In genomic region chr13:21221656-21222462, GRCm38 (mm10) we compare ENCODE assay signal across 8 mouse cellular contexts. TPM values are rescaled to one million over a fixed set of nuclear protein-coding genes. Genes with fewer than 3 reads are reported as not detected.
DNase-seq lines count a peak whose midpoint lies in the region; ATAC-seq and TF ChIP-seq lines count a peak whose summit lies in the region.

No protein-coding gene starts in this region.

- no peak overlapping the region for H3K27ac ChIP-seq in kidney, embryonic 14.5 days (ENCODE audit: low read depth, low read length)
- H3K27ac ChIP-seq in forebrain, embryonic 12.5 days: peak overlapping the region; percentile 86
- no peak overlapping the region for H3K27ac ChIP-seq in liver, embryonic 14.5 days

- H3K4me2 ChIP-seq in kidney, embryonic 14.5 days (replicated peaks; ENCODE audit: low read depth, low read length): peak overlapping the region; percentile 67
- peak overlapping the region; percentile 57 for H3K4me2 ChIP-seq in forebrain, embryonic 12.5 days
- peak overlapping the region; percentile 83 for H3K4me2 ChIP-seq in liver, embryonic 14.5 days (ENCODE audit: low read depth)

- WGBS in kidney, embryonic 14.5 days: 2% methylated on average over 20 of the region's 20 CpGs
- 3% methylated on average over 20 of the region's 20 CpGs for WGBS in forebrain, embryonic 12.5 days
- 7% methylated on average over 20 of the region's 20 CpGs for WGBS in liver, embryonic 14.5 days (ENCODE audit: insufficient replicate concordance)

- H3K9me3 ChIP-seq in kidney, embryonic 14.5 days (ENCODE audit: control insufficient read depth, low read length): no peaks in the 10 kb centered on the region
- H3K9me3 ChIP-seq in forebrain, embryonic 12.5 days: no peaks in the 10 kb centered on the region
- H3K9me3 ChIP-seq in liver, embryonic 14.5 days (ENCODE audit: control insufficient read depth, low read length): no peaks in the 10 kb centered on the region

- peak overlapping the region; percentile 63 for H3K4me3 ChIP-seq in kidney, embryonic 14.5 days (ENCODE audit: low read length)
- peak overlapping the region; percentile 61 for H3K4me3 ChIP-seq in forebrain, embryonic 12.5 days (replicated peaks)
- peak overlapping the region; percentile 55 to 98 for H3K4me3 ChIP-seq in liver, embryonic 14.5 days (ENCODE audit: insufficient read depth in 1 of 2, low read depth in 2 of 2, low read length in 2 of 2)

- TF ChIP-seq EP300 in liver, embryonic 14.5 days (IDR thresholded peaks at IDR 0.05; ENCODE audit: low read depth): no peak

- DNase-seq in kidney, postnatal 36 days: no peak
- no peak for DNase-seq in liver, embryonic 14.5 days (ENCODE audit: low read depth in 3 of 3, low spot score in 3 of 3)
- no peak for DNase-seq in urinary bladder, postnatal 10 days (ENCODE audit: low spot score)
- DNase-seq in spleen, adult 18-20 months: no peak
- no peak for DNase-seq in adrenal gland, adult 8-10 months

- H3K27me3 ChIP-seq in kidney, embryonic 14.5 days (ENCODE audit: control insufficient read depth, insufficient read depth, low read length): no peaks in the 10 kb centered on the region
- peaks cover 6% of the 10 kb centered on the region; the same call in 1 of the 2 replicates for H3K27me3 ChIP-seq in forebrain, embryonic 12.5 days
- H3K27me3 ChIP-seq in liver, embryonic 14.5 days (ENCODE audit: control insufficient read depth, insufficient read depth, low read length): peaks cover 2% of the 10 kb centered on the region; the same call in 1 of the 2 replicates

- ATAC-seq in kidney, embryonic 14.5 days (ENCODE audit: low FRiP score, low TSS enrichment): peak; percentile 83
- ATAC-seq in activated CD4-positive, CD25-positive, alpha-beta regulatory T cell, adult 4 months: peak; percentile 36
- ATAC-seq in forebrain, embryonic 12.5 days (ENCODE audit: low FRiP score): peak; percentile 90
- ATAC-seq in liver, embryonic 14.5 days (ENCODE audit: insufficient read depth): peak; percentile 74; the same call in 1 of the 2 replicates

- no peak for TF ChIP-seq CTCF in liver, embryonic 14.5 days (IDR thresholded peaks at IDR 0.05; ENCODE audit: low read depth)

- H3K9ac ChIP-seq in kidney, embryonic 14.5 days (ENCODE audit: low read depth, low read length): peak overlapping the region; percentile 51
- peak overlapping the region; percentile 70 for H3K9ac ChIP-seq in forebrain, embryonic 12.5 days
- peak overlapping the region; percentile 31 for H3K9ac ChIP-seq in liver, embryonic 14.5 days (replicated peaks)

- H3K36me3 ChIP-seq in kidney, embryonic 14.5 days (ENCODE audit: control insufficient read depth, insufficient read depth, low read length): no peaks in the 10 kb centered on the region
- H3K36me3 ChIP-seq in forebrain, embryonic 12.5 days (replicated peaks): no peaks in the 10 kb centered on the region
- H3K36me3 ChIP-seq in liver, embryonic 14.5 days (replicated peaks; ENCODE audit: control insufficient read depth, insufficient read depth, low read depth): no peaks in the 10 kb centered on the region

- no peaks in the 10 kb centered on the region for H3K4me1 ChIP-seq in kidney, embryonic 14.5 days (ENCODE audit: control insufficient read depth, insufficient read depth, low read length)
- peaks cover 3% of the 10 kb centered on the region; the same call in 1 of the 2 replicates for H3K4me1 ChIP-seq in forebrain, embryonic 12.5 days
- peaks cover 0 to 10% of the 10 kb centered on the region in 2 experiments; a peak in 2 of 4 replicates for H3K4me1 ChIP-seq in liver, embryonic 14.5 days (replicated peaks; ENCODE audit: control insufficient read depth in 2 of 2, insufficient read depth in 2 of 2, low read length in 1 of 2)

RNA-seq across cellular contexts. Expression of gene Trim27, which starts 42.6 kb away (rescaled TPM):
- 145 and 164 TPM in 2 replicates for polyA plus RNA-seq in kidney, embryonic 14.5 days (2014; fragmentation: Nextera tagmentation; extraction: Ambion mirVana)
- 10 to 100 TPM; 16.2 to 18.4 TPM for polyA plus RNA-seq in activated CD4-positive, CD25-positive, alpha-beta regulatory T cell, adult 4 months (2017; shearing (Covaris generic))
- 132 and 153 TPM in 2 replicates for polyA plus RNA-seq in forebrain, embryonic 12.5 days (2016; fragmentation: Nextera tagmentation; extraction: Ambion mirVana)
- 28.0 and 36.9 TPM in 2 replicates for polyA plus RNA-seq in liver, embryonic 14.5 days (2012; rRNA removed)
- polyA plus RNA-seq in liver, embryonic 14.5 days (2014; fragmentation: Nextera tagmentation; extraction: Ambion mirVana): 50.9 and 56.1 TPM in 2 replicates
- 10 to 100 TPM; 46.8 to 54.3 (median 52.6) TPM for total RNA-seq in adrenal gland, adult 8-10 months (2022)

Comparison
In these comparisons a context has a peak if more than half of its experiments do, and no peak if none do; other contexts are left out.
1. ATAC-seq: peak in every context shown above with its lines; median percentile 90 in forebrain, embryonic 12.5 days; 83 in kidney, embryonic 14.5 days; 74 in liver, embryonic 14.5 days; 36 in activated CD4-positive, CD25-positive, alpha-beta regulatory T cell, adult 4 months.